Mouse (Mus musculus) ES-E14 (cell line): Measurements from ENCODE around the gene Lrrc29.

ENCODE experiments used
- HCFC1 ChIP-seq: IDR thresholded peaks from 2 replicates; pipeline ENCODE4 v1.6.1; 2012; ENCODE audit warnings: low read length, inconsistent platforms, borderline replicate concordance; ENCODE audit not compliant: insufficient read depth
- MAFK ChIP-seq: IDR thresholded peaks from 2 replicates; pipeline ENCODE4 v1.6.1; 2014; ENCODE audit warnings: mild to moderate bottlenecking, low read depth, low read length, inconsistent platforms; ENCODE audit not compliant: insufficient read depth

DNA sequence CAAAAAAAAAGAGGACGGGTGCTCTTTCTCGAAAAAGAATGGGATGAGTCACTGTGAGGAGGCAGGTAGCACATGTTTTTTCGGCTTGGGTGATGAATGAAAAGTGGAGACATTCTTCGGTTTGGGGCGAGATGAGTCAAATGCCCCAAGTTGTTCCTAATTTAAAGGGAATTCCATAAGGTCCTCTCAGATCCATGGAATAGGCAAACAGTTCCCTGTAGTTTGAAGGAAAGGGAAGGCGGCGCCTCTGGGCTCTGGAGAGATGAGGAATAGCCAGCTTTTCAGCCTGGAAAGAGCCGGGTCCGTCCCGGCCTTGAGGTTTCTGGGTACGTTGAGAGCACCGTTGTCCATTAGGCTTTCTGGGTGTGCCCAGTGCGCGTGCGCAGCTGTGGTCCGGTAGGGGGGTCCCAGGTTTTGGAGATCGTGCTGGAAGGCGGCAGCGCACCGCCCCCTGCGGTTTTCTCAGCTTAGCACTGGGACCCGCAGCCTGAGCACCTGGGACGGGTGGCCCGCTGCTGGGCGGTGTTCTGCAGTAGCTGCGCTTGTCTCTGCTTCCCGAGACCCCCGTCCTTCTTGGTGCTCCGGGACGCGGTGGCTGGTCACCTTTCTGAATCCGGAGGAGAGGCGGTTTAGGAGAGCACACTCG lies 22.5 kb upstream of the Lrrc29 start, which contains the start of gene Slc9a5:
- no peak for TF ChIP-seq HCFC1
- TF ChIP-seq MAFK: no peak
